Mouse (Mus musculus) heart, postnatal 14 days (tissue): ENCODE results near the gene Alg1. TPM values are rescaled to one million over a fixed set of nuclear protein-coding genes. Genes with fewer than 3 reads are reported as not detected.
"Not testable (repeated sequence)": the region's sequence is repeated elsewhere in the genome, so short reads cannot be mapped to it uniquely, and the experiment has no call there.

Source experiments
- DNase-seq, 2 experiments: peaks; one replicate each; pipeline ENCODE4 v3.0.0; 2021 to 2022
- intact Hi-C: fragments of 180-260 bp; cut with DNase I; formaldehyde crosslinking; loops from one replicate; pipeline ENCODE4 v1.15.1; 2025
- long read RNA-seq, 2 experiments: library from polyadenylated mRNA; stranded (forward); transcript quantifications; one replicate each; pipeline ENCODE4 v2.0.0; 2021
- total RNA-seq, 2 experiments: library from RNA; stranded (reverse); gene quantifications; 2 replicates each; pipeline ENCODE4 v1.2.3; 2021

Alg1 gene
- total RNA-seq: 10 to 100 TPM; 14.8 to 15.3 TPM
- long read RNA-seq, experiment 1, transcript Alg1-202 (13 exons, 1,755 nt): major isoform, 15 of 25 reads
- long read RNA-seq, experiment 1, partial matches to known transcripts: 2 of 25 reads
- long read RNA-seq, experiment 1, other reads (novel, unspliced or antisense): 8 of 25 reads
- long read RNA-seq, experiment 2, transcript Alg1-202 (13 exons, 1,755 nt): major isoform, 23 of 30 reads
- long read RNA-seq, experiment 2, partial matches to known transcripts: 2 of 30 reads
- long read RNA-seq, experiment 2, other reads (novel, unspliced or antisense): 5 of 30 reads

DNA sequence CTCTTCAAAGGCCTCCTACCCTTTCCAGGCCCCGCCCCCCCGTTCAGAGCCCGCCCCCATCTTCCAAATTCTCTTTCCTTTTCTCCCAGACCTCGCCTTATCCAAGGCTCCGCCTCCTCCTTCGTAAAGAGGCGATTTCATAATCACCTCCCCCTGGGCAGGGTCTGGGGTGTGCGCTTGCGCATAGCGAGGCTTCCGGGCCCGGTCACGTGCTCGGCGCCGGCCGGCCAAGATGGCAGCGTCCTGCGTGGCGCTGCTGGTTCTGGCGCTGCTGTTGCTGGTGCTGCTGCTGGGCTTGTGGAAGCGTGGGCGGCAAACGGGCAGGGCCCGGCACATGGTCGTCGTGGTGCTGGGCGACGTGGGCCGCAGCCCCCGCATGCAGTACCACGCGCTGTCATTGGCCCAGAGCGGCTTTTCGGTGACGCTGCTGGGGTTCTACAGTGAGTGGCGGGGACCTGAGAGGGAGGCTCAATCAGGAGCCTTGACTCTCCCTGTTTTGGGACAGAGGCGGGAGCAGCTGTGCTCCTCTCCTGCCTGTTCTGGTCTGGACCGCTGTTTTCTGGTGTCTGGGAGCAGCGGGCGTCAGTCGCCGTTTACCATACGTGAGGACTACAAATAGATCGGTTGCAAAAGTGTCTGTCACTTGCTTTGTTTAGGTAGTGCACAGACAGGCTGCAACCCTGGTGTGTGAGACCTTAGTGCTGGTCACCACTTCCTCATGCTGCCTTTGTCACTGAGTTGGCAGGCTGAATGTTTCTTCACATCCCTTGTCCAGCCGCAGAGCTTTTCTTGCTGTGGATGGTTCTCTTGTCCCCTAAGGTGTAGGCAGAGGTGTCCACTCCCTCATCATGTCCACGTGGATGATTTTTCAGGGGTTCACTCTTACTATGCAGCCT lies at the start of gene Alg1:
Gene Alg1, plus strand, starts transcription at position 204 of the 896 bp plus-strand sequence.
- peak; percentile 95 to 96 for DNase-seq
- intact Hi-C loops: no loop called here

DNA sequence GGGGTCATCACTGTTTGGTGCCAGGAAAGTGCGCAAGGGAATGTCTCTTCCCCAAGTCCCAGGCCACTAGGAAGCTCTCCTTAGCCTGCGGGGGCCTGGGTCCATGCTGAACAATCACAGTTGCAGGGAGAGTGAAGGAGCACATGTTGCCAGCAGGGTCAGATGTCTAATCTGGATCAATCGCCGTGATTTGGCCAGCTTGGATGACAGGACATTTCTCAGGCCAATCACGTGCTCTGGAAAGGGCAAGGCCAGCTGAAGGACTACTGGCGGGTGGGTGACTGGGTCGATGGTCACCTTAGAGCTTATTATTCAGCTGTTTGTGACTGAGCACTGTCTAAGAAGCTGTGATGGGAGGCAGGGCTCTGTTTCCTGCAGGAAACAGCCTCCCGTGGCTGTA lies 49.3 kb upstream of the Alg1 start:
- intact Hi-C loops: no loop called here
- DNase-seq: no peak

DNA sequence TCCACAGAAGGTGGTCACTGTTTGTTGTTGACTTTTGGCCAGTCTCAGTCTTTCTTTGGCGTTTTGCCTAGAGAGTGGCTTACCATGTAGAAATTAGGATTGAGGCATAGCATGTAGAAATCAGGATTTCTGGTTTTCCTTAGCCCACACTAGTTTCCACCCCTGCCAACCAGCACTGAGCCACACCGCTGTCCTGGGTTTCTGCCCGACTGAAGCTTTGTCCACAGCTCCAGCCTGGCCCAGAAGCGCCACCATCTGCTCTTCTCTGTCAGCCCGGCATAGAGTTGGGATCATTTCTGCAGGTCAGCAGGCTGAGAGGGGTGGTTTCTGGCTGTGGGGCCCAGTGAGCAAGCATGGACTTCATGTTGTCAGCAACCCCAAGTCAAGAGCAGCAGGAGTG lies 48.5 kb upstream of the Alg1 start:
- DNase-seq: no peak
- intact Hi-C loops: no loop called here

DNA sequence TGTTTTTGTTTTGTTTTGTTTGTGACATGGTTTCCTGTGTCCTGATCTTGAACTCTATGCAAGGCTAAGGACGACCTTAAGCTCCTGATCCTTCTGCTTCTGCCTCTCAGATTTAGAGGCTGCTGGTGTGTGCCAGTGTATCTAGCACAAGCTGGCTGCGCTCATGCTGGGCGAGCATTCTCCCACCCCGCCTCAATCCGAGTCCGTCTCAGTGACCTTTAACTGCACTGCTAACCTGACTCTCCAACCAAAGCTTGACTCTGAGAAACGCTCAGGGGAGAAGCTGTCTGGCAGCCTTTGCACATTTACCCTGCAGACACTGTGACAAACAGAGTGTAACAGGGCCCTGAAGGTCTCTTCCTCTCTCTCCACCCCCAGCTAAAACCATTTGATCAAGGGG lies 47.7 kb upstream of the Alg1 start:
- intact Hi-C loops: no loop called here
- DNase-seq: no peak

DNA sequence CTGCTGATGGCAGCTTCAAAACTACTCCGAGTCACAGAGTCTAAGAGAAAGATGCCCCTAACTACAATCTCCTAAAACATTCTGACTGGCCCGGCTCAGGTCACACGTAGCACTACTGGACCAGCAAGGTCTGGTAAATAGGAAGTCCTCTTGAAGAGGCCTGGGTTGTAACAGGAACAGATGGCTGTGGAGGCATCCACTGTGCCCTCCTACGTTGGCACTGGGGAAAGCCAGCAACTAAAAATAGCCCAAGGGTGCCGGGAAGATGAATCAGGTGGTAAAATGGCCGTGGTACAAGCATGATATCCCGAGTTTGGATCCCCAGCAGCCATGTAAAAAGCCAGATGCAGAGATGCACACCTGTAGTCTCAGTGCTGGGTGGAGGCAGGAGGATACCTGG lies 47.2 kb upstream of the Alg1 start:
- intact Hi-C loops: no loop called here
- DNase-seq: peak; percentile 16 to 40

DNA sequence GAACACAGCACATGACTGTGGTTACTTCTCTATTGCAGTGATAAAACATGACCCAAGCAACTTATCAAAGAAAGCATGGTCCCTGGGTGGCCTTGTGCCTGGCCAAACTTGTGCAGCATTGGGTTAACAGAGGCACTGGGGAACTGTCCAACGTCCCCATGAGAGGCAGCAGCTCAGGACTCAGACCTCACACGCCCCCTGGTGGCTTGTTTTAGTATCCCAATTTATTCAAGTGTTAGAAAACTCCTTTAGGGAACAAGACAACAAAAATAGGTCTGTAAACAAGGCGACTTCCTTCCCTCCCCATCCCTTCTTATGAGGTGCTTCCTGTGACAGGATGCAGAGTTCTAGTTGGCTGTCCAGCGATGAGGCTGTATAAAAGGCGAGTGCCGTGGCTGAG lies 38.3 kb upstream of the Alg1 start:
- DNase-seq: peak; percentile 65 to 78
- intact Hi-C loops: loop anchor here (5.0 kb wide), 1 partner anchor 138 kb away; no protein-coding TSS in a partner anchor

DNA sequence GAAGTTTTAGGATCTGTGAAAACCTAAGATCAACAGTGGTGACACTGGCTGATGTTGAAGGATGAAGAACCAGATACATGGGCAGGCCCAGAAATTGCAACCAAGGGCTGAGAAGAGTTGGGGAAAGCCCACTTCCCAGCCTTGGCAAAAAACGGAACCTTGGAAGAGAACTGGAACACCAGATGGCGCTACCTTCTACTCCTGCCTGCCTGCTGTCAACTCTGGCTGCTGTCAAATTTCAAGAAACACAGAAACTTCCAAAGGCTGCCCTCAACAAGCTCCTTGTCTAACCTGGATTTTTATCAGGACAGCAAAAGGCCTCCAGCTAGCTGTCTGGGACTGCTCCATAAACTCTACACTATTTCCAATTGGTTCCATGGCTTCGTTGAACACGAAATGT lies 30.7 kb upstream of the Alg1 start:
- intact Hi-C loops: loop anchor here (2.0 kb wide), 2 partner anchors 42 to 52 kb away; partner anchors contain the start of gene Eef2kmt
- DNase-seq: peak; percentile 59 to 69

DNA sequence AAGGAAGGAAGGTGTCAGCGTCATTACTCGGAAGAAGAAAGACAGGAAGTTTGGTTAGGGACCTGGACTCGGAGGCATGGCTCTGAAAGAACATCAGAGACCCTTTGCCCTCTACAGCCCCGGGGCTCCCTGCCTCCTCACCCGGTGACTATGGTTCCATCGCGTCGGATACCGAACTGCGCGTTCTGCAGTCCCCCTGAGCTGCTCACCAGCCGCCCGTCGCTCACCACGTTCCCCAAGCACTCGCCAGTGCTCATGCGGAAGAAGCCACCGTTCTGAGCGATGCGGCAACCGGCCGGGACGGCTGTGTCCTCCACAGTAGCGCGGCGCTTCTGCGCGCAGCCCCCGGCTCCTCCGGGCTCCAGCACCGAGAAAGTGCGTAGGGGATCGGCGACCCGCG lies 30.2 kb upstream of the Alg1 start:
- DNase-seq: peak in 1 of 2 experiments; percentile 39
- intact Hi-C loops: loop anchor here (2.0 kb wide), 2 partner anchors 42 to 52 kb away; partner anchors contain the start of gene Eef2kmt

DNA sequence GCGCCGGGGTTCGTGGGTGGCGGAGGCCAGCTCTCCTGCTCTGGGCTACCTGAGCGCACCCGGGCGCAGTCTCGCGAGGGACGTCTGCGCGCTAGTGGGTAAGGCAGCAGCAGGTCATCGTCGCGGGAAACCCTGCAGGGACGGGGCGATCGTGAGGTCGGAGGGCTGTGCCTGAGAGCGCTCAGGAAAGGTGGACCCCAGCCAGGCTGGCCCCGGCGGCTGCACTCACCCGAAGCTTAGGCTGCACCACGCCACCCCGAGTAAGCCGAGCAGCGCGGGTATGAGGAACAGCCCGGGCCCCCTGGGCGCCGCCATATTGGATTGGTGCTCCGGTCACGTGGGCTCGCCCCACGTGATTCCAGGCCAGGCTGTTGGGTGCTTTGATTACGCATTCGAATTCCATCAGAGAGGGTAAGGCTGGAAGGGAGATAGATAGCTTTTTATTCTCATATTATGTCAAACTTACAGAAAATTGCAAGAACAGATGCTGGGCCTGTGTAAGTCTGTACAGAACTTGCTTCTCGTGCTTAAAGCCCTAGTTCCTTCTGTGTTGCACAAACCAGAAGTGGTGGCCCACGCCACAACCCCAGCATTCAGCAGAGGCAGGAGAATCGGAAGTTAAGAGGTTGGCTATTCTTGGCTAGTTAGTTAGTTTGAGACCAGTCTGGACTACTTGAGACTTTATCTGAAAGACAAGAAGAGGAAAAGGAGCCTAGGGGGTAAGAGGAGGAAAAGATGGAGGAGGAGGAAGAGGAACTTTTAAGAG lies 29.6 kb upstream of the Alg1 start, which contains the start of gene Nagpa:
Gene Nagpa, minus strand, starts transcription at position 345 of the 766 bp plus-strand sequence.
- intact Hi-C loops: loop anchor here (2.0 kb wide), 2 partner anchors 41 to 51 kb away; partner anchors contain the start of gene Eef2kmt
- DNase-seq: peak; percentile 80 to 83

DNA sequence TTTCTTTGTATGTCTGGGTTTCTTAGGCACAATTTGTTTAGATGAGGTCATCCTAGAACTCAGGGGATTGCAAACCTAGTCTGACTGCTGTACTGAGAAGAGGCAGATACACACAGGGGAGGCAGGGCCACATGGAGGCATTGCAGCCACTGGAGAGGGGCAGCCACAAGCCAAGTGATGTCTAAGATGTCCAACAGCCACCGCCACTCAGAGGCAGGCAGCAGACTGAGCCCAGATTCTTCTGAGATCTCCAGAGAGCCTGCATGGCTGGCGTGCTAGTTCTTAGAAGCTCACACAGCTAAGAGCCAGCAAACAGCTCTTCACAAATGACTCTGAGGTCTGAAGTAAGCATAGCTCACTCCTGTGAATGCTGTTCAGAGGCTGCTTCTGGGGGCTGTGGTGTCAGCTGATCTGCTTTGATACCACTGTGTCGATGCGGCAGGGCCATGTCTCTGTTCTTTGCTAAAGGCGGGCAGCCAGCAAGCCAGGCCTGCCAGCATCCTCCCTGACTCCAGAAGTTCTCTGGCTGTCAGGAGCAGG lies 27.9 kb upstream of the Alg1 start:
- intact Hi-C loops: no loop called here
- peak in 1 of 2 experiments; percentile 27 for DNase-seq

DNA sequence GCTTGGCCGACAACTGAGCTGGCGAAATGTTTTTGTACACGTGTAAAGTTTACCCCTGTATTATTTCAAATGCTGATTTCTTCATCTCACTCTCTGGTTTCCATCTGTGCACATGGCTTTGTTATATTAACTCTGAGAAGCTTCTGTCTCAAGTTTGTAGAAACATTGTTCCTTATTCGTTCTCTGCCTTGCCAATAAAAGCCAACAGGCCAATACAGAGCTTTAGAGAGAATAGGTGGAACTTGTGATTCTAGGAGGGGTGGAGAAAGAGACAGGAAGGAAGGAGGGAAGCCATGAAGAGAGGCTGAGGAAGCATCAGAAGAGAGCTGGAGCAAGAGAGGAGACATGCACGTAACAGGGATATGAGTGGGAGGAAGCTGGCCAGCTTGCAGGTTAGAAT lies 27.4 kb upstream of the Alg1 start:
- intact Hi-C loops: no loop called here
- DNase-seq: no peak

DNA sequence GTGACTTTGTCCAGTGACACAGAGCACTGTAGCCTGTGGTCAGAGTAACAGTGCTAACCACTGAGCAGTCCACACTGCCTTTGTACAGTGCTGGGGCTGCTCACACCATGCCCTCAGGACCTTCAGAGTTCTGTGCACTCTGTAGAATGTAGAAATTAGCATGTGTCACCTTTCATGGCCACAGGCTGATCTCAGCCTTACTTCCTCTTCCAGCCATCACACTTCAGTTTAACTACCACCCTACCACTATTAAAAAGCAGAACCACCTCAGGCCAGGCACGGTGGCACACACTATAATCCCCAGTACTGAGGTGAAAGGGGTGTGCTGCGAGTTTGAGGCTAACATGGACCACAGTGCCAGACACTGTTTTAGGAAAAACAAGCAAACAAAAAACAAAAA lies 23.1 kb upstream of the Alg1 start:
- intact Hi-C loops: no loop called here
- DNase-seq: no peak

DNA sequence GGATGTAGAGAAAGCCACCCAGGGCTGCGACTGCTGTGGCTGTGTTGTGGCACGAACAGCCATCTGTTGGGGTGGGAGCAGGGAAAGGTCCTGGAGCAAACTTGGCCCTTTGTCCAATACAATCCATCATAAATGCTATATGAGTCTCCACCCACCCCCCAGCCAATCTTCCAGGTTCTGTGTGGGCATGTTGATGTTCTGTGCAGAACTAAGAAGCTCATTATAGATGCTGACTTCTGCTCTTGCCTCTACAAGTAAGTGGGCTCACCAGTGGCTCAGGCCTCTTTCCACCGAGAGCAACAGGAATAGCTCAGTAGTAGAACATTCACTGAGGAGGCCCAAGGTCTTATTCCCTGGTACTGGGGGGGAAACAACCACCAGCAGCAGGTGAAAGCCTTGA lies 21.3 kb upstream of the Alg1 start:
- intact Hi-C loops: no loop called here
- no peak for DNase-seq

DNA sequence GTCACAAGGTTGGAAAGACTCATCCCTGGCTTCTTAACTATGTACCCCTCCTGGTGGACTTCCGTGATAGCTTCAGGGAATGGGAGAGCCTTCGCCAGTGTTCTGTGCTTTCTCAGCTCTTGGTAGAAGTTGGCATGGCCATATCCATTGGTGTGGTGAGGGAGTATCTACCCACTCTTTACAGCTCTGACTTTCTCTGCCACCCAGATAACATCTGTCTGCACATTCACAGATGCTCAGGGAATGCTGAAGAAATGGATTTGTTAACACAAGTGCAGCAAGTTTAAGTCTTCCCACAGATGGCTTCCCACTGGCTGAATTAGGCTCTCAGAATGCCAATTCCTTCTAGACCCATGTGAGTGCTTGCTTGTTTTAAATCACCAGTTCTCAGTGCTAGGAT lies 19.3 kb upstream of the Alg1 start:
- no peak for DNase-seq
- intact Hi-C loops: no loop called here

DNA sequence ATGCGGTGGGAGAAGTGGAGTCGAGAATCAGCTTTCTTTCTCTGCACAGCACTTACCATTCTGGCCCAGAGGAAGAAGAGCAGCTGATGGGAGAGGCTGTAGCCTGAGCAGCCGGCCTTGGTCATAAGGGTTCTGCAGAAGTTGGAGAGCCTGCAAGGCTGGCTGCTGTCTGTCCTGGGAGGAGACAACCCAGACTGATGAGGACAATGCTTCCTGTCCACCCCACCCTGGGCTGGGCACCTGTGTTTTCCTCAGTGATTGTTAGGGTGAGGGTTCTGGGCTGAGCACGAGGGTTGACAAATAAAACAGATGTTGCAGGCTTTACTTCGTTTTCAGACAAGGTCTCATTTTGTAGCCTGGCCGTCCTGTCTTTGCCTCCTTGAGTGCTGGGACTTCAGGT lies 16.7 kb upstream of the Alg1 start:
- intact Hi-C loops: no loop called here
- peak in 1 of 2 experiments; percentile 15 for DNase-seq

DNA sequence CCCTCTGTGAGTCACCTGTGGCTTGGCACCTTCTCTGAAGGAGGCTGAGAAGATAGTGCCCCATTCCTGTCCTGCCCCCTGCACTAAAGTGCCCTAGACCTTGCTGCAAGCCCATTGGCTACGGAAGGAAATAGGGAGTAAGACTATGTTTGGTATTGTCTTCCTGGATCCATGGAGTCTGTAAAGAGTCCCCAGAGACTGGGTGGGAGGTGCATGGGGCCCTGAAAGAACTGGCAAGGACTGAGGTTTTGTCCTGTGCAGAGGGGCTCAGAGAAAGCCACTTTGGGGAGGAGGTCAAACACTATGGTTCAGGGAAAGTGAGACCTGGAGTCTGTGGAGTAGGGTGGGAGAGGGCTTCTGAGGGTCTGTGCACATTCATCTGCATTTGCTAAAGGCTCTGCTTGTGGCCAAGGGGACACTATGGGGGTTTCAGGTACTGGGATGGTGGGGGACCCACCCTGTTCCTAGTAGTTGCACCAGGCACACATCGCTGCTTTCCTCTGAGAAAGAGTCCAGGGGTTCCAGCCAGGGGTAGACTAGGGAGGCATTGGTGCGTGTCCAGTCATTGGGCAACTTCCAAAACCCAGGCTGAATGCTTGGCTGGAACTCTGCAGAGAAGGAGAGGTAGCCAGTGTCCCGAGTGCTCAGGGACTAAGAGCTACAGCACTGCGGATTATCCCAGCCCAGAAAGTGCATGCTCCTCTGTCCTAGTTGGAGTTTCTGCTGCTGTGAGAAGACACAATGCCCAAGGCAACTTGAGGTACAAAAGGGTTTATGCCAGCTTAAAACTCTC lies 15.9 kb upstream of the Alg1 start:
- DNase-seq: no peak
- intact Hi-C loops: no loop called here

DNA sequence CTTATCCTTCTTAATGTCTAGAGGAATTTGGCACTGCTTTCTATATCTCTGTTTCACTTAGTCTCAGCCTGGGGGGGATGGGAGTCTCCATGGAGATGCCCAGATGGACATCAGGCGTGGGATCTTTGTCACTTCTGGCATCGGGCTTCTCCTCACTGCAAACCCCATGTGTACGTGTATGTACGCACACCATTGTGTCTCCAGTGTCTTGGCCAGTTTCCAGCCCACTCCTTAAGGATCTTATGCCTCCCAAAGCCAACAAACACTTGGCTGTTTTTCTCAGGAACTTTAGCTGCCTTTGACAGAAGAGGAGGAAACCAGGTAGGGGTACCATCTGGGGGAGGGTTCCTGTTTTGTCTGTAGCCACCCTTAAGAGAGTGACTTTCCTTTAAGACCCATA lies 12.0 kb upstream of the Alg1 start:
- intact Hi-C loops: no loop called here

DNA sequence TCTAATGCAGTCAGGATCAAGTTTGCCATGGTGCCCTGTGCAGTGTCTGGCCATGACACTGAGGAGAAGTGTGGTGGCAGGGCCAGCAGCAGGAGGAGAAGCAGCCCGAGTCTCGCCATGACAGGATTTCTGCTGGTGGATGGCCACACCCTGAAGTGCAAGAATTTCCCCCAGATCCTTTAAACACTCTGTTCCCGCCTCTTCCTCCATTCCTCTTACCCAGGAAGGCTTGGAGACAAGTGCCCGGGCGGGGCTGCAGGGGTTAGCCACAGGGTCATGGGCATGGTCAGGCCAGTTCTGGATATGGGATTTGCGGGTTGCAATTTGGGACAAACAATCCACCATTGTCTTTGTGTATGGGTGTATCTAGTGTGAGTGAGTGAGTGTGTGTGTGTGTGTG lies 11.3 kb upstream of the Alg1 start, which contains the start of gene AU021092:
Gene AU021092, minus strand, starts transcription at position 160 of the 400 bp plus-strand sequence.
- intact Hi-C loops: no loop called here
- DNase-seq: peak in 1 of 2 experiments; percentile 19

More for the DNA sequence above, 12.0 kb upstream of the Alg1 start:
- peak in 1 of 2 experiments; percentile 37 for DNase-seq

DNA sequence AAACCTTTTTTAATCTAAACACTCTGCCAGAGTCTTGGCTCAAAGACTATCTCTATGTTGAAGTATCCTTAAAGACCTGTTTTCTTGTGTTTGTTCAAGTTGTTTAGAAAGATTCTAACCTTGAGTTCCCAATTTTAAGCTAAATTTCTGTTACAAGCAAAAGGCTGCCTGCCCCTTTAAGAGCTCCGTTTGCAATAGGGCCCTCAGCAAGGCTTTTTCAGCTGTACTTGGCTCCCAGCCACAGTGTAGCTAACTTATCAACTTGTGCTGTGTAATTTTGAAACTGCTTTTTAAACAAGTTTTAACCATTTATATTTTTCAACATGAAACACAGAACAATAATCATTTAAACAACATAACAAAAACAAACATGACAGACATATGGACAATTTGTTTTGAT lies 6.9 kb upstream of the Alg1 start:
- intact Hi-C loops: not testable (repeated sequence)
- DNase-seq: peak in 1 of 2 experiments; percentile 33
